Mouse (Mus musculus) bone marrow, adult 2 months (tissue): Measurements from ENCODE around the gene Kctd12. TPM values are rescaled to one million over a fixed set of nuclear protein-coding genes. Genes with fewer than 3 reads are reported as not detected.

Experiments used
- H3K27ac ChIP-seq: fragments of 200-500 bp; 2 replicates; pipeline ENCODE4 v1.5.1; 2012; ENCODE audit warnings: low read depth, mild to moderate bottlenecking, control low read depth, inconsistent platforms, low read length; ENCODE audit not compliant: control insufficient read depth, poor library complexity, insufficient read depth
- H3K4me1 ChIP-seq: fragments of 200-500 bp; 2 replicates; pipeline ENCODE4 v1.6.1; 2011; ENCODE audit warnings: low read length; ENCODE audit not compliant: control insufficient read depth, insufficient read depth
- H3K4me3 ChIP-seq: fragments of 200-500 bp; replicated peaks from 2 replicates; pipeline ENCODE3; 2011; ENCODE audit warnings: mild to moderate bottlenecking, low read depth, low read length, control low read depth; ENCODE audit not compliant: control insufficient read depth
- CTCF ChIP-seq: fragments of 200-500 bp; IDR thresholded peaks from 2 replicates; pipeline ENCODE4 v1.5.1; 2011; ENCODE audit warnings: low read length, control low read depth; ENCODE audit not compliant: control insufficient read depth, insufficient read depth
- POLR2A ChIP-seq: fragments of 200-500 bp; IDR thresholded peaks from 2 replicates; pipeline ENCODE4 v1.6.1; 2011; ENCODE audit warnings: low read depth, mild to moderate bottlenecking, control low read depth, low read length, borderline replicate concordance; ENCODE audit not compliant: control insufficient read depth
- WGBS: fragments of 180-500 bp; shearing (Covaris S2); methylation state at CpG from one replicate; pipeline ENCODE4 v1.1.7; 2018; 5-methylcytosine and 5-hydroxymethylcytosine counted together
- polyA plus RNA-seq: library from polyadenylated mRNA; stranded (reverse); fragments of >200 nt; gene quantifications from 2 replicates; pipeline ENCODE4 v1.2.4, GENCODE M21; 2011; ENCODE audit warnings: low replicate concordance; ENCODE audit not compliant: missing spikeins, insufficient read depth, insufficient read length

The Kctd12 gene
- polyA plus RNA-seq: 14.0 and 17.9 TPM in 2 replicates

DNA sequence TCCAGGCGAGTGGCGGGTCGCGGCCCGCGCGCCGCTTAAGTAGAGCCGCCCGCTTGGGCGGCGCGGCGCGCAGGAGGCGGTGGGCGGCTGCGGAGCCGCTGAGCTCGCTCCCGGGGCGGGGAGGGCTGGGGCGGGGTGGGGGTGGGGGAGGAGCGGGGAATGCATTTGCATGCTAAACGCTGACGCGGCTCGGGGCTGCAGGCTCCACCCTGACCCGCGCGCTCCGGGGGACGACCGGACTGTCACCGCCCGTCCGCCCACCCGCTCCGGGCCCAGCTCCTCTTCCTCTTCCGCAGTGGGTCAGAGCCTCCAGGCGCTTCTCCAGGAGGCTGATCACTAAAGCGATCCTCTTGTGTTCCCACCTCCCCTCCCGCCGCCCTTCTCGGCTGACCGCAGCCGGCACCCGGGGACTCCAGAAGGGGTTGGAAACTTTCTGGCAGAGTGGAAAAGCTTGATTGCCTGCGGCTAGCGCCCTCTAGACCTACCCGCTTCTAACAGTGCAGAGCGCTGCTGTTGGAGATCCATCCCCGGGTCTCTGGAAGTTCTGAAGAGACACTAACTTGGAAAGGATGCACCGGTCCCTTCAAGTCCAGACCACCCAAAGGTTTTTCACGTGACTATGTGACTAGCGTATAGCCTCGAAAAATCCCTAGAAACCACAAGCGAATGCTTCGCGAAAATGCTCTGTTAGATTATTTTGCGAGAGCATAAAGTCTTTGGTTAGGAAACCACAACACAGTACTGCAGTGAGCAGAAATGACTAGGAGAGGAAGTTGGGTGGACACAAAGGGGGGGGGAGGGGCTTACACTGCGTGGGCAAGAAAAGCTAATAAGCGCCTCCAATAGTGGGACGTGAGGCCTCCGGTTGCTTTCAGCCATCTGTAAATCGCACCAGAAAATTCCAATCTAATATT is at the start of gene Kctd12:
Gene Kctd12 (minus strand): TSS at position 11 of the 914 bp plus-strand sequence.
- Histone ChIP-seq H3K4me1 (peaks cover 1% of the 10 kb centered on the region; the same call in 1 of the 2 replicates), H3K27ac (peak within 1 kb of the TSS; percentile 99), H3K4me3 (peak within 1 kb of the TSS; percentile 93)
- 1% methylated on average over 63 of the region's 66 CpGs for WGBS
- TF ChIP-seq CTCF: no peak
- peak; percentile 62 for TF ChIP-seq POLR2A

GRCm38 (mm10) chr14:103029203-103029602 is 46.8 kb upstream of the Kctd12 start:
- TF ChIP-seq CTCF (no peak), POLR2A (no peak)
- Histone ChIP-seq H3K4me3 (no peak overlapping the region), H3K4me1 (peaks cover 2% of the 10 kb centered on the region), H3K27ac (no peak overlapping the region)
- 30% methylated on average over 2 of the region's 2 CpGs for WGBS

DNA sequence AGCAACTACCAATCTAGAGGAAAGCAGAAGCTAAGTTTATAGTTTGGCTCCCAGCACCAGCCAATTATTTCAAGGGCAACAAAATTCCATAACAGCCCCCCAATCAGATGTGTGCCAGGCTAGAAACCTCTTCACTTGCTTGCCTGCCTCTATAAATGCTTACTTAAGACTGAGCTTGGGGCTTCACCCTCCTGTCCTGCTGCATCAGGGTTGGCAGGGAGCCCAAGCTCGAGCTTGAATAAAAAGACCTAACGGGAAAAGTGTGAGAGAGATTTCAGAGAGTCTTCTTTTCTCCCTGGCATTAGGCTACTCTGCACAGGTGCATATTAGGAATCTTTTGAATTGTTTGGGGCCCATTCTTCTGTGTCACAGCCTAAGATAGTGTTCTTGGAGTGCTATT is 37.6 kb upstream of the Kctd12 start:
- Histone ChIP-seq H3K27ac (no peak overlapping the region), H3K4me3 (no peak overlapping the region), H3K4me1 (peaks cover 5% of the 10 kb centered on the region; the same call in 1 of the 2 replicates)
- TF ChIP-seq CTCF: no peak
- TF ChIP-seq POLR2A: no peak
- 46% methylated on average over 2 of the region's 2 CpGs for WGBS

GRCm38 (mm10) chr14:103017009-103017408 is 34.6 kb upstream of the Kctd12 start:
- H3K4me3 ChIP-seq: no peak overlapping the region
- peaks cover 5% of the 10 kb centered on the region; the same call in 1 of the 2 replicates for H3K4me1 ChIP-seq
- peak overlapping the region; percentile 53; the same call in 1 of the 2 replicates for H3K27ac ChIP-seq
- no peak for TF ChIP-seq CTCF
- TF ChIP-seq POLR2A: no peak
- 28% methylated on average over 5 of the region's 5 CpGs for WGBS

DNA sequence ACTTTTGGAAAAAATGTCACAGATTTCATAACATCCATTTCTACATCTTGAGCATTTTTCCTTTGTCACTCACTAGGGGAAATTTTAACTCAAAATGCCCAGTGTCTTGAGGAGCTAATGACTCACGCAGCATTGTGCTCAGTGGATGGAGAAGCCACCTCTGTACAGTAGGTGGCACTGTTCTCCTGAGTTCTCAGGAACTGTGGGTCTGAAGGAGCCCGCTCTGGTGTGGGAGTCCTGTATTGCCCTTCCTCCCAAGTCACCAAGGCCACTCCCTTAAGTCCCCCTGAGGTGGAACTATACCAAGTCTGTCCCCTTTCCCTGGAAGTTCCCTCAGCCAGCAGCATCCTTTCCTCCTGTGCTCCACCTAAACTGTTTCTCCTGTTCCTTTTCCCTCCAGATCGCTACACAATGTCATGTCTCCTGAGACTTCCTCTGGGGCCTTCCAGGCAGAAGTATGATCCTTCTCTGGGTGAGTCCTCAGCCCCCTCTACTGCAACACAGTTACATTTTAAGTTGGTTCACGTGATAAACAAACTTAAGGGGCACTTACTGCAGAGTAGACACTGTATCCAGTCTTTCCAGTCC is 30.2 kb upstream of the Kctd12 start:
- H3K27ac ChIP-seq: no peak overlapping the region
- 20% methylated on average over 4 of the region's 4 CpGs for WGBS
- peaks cover 5% of the 10 kb centered on the region; the same call in 1 of the 2 replicates for H3K4me1 ChIP-seq
- TF ChIP-seq CTCF (peak; percentile 92), POLR2A (no peak)
- H3K4me3 ChIP-seq: no peak overlapping the region

GRCm38 (mm10) chr14:103011782-103012181 is 29.3 kb upstream of the Kctd12 start:
- WGBS: 15% methylated on average over 5 of the region's 5 CpGs
- no peak overlapping the region for H3K27ac ChIP-seq
- no peak for TF ChIP-seq POLR2A
- peak; percentile 86 for TF ChIP-seq CTCF
- no peak overlapping the region for H3K4me3 ChIP-seq
- peaks cover 2% of the 10 kb centered on the region; the same call in 1 of the 2 replicates for H3K4me1 ChIP-seq

GRCm38 (mm10) chr14:103007737-103008136 is 25.3 kb upstream of the Kctd12 start:
- TF ChIP-seq POLR2A: no peak
- no peak for TF ChIP-seq CTCF
- no peaks in the 10 kb centered on the region; the same call in 1 of the 2 replicates for H3K4me1 ChIP-seq
- WGBS: 9% methylated on average over 4 of the region's 4 CpGs
- no peak overlapping the region for H3K4me3 ChIP-seq
- peak overlapping the region; percentile 68; the same call in 1 of the 2 replicates for H3K27ac ChIP-seq
